Mouse (Mus musculus): ENCODE data around the gene Tpd52l2.

Gene Tpd52l2

DNA sequence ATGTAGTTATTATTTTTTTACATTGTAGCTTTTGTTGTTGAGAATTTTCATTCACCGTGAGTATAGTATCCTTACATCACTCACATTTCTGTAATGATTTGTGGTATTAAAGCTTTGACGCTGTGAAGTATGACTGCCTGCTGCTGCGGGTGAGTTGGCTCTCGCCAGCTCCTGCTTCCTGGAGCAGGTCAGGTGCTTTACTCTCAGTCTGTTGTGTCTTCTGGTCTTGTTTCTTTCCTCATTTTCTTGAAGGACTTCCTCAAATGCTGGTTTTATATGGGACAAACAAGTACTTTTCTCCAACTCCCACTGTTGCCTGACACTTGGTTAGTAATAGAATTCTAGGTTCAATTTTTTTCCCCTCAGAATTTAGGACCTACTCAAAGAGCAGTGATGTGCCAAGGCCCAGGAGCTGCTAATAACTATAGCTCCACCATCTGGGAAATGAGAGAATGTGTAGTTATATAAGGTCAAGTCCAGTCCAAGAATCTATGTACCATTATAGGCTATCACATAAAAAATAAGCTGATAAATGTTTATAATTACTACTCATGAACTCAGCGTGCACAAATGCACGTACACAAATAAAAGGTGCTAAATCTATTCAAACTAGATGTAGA, 44.9 kb downstream of the Tpd52l2 start:
- no peak for DNase-seq

DNA sequence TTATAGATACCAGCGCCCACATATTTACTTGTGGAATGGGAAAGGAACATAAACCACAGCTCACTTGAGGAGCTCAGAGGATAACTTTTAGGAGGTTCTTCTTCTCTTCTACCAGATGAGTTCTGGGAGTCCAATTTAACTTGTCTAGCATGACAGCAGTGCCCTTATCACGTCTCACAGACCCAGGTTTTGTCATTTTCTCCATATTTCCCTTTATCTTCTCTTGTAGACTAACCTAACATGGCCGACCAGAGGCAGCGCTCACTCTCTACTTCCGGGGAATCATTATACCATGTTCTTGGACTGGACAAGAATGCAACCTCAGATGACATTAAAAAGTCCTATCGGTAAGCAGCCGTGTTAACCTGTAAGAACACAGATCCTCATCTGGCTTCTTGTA, 49.2 kb downstream of the Tpd52l2 start:
- no peak for DNase-seq

DNA sequence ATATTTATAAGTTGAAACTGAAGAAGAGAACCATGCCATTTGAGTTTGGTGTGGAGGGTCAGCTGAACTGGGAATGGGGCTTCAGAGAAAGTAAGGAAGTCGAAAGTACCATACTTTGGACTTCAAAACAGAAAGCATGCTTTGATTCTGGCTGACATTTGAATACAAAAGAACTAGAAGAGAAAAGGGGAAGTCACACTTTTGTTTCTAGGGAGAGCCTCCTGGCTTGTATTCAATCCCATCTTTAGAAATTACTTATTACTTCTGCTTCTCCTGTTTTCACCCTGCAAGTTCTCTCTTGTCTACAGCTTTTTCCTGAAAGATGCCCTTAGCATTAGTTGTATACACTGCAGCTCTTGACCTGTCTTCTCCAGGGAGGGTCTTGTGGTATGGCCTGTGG, 51.3 kb downstream of the Tpd52l2 start:
- DNase-seq, result no peak

DNA sequence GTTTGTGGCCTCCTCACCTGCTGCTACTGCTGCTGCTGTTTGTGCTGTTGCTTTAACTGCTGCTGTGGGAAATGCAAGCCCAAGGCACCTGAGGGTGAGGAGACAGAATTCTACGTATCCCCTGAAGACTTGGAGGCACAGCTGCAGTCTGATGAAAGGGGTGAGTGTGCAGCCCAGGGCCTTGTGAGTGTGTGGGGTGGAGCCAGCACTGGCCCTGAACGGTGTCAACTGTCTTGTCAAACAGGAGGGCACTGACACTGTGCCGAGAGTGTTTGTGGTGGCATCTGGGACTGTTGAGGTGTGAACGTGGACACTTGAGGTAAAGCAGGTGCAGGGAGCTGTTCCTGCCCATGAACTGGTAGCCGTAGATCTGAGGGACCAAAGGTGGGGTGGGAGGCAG, 51.7 kb downstream of the Tpd52l2 start:
- DNase-seq, result no peak

DNA sequence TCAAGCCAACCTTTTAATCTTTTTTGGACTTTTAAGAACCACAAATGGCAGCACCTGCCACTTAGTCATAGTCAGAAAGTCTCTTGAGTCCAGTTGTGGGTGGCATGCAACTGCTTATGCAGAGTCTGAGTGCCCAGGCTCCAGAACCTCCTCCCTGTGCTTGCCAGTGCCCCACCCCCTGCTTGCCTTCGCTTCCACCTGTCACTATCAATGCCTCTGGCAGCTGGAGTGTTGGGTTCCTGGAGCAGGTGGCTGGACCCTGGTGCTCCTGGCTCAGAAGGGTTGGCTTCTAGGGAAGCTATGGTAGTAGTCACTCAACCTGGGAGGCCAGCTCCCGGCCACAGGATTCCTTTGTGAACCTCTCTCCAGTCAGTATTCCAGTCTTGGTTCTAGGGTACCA, 53.3 kb downstream of the Tpd52l2 start:
- no peak for DNase-seq

DNA sequence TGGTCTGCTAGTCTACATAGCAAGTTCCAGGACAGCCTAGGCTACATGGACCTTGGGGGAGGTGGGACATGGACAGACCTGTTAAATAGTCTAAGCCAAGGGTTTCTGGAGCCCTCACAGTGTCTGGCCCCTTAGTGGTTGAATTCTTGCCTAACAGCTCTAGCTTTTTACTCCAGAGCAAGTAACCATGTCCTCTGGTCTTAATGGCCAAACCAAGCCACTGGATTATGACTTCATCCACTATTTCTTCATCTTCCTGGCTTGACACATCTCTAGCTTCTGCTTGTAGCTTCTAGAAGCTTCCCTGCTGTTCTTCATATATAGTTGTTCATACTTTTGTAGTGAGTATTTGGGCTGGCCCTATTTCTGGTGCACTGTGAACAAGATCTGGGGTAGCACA, 56.8 kb downstream of the Tpd52l2 start:
- DNase-seq, result no peak

DNA sequence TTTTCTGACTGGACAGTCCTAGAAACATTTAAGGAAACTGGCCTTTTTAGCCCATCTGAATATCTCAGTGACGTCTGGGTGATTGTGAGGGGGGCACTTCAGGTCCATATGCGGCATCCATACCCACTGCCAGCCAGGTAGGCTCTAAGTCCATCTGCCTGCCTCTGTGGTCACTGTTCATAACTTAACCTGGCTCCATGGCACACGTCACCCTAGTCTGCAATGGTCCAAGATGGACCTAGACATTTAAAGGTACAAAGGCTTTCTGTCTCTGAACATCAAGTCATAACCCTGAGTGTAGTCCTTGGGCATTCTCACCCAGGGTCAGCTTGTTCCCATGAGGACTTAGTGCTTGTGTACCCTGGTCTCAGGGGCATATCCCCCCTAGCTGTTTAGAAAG, 70.4 kb downstream of the Tpd52l2 start:
- no peak for DNase-seq

All from layer of hippocampus, adult 9-11 months (tissue).